ENCODE assay signal across 7 mouse cellular contexts in the genomic region with DNA sequence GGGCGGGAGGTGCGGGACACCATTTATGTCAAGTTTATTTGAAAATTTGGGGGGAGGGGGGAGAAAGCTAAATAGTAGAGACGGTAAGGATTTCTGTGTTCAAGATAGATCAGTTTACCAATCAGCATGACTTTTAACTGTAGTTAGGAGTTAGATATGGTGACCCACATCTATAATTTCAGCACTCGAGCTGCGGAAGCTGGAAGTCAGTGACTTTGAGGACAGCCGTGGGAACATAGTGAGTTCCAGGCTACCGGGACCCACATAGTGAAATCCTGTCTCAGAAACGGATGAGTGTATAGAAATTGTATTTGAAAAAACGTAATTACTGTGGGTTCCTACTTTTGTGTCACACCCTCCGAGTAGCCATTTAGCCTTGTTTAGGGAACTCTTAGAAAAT. TPM values are rescaled to one million over a fixed set of nuclear protein-coding genes. Genes with fewer than 3 reads are reported as not detected.
DNase-seq lines count a peak whose midpoint lies in the region; ATAC-seq and TF ChIP-seq lines count a peak whose summit lies in the region.

No protein-coding gene starts in this region.

- no peak for DNase-seq in lung, postnatal 36 days
- no peak for DNase-seq in limb, embryonic 11.5 days (ENCODE audit: low spot score)
- no peak for DNase-seq in right cerebral cortex, postnatal 36 days (ENCODE audit: low spot score in 2 of 2)
- no peak for DNase-seq in ovary, adult 18-20 months (ENCODE audit: low spot score)

- 3% methylated on average over 10 of the region's 10 CpGs for WGBS in lung, embryonic 15.5 days
- WGBS in limb, embryonic 11.5 days, result 8% methylated on average over 10 of the region's 10 CpGs
- 2% methylated on average over 10 of the region's 10 CpGs for WGBS in small intestine, adult 2 months

- H3K9me3 ChIP-seq in lung, embryonic 15.5 days, result no peaks in the 10 kb centered on the region
- H3K9me3 ChIP-seq in limb, embryonic 11.5 days (ENCODE audit: control insufficient read depth, low read length), result no peaks in the 10 kb centered on the region

- no peak overlapping the region for H3K27ac ChIP-seq in lung, embryonic 15.5 days
- H3K27ac ChIP-seq in embryonic fibroblast, embryonic 13.5 days (ENCODE audit: insufficient read depth, low read length), result peak overlapping the region; percentile 70; the same call in 1 of the 2 replicates
- no peak overlapping the region for H3K27ac ChIP-seq in limb, embryonic 11.5 days (replicated peaks; ENCODE audit: low read depth, low read length)
- peak overlapping the region; percentile 91; the same call in 1 of the 2 replicates for H3K27ac ChIP-seq in small intestine, adult 2 months (ENCODE audit: insufficient read depth, low read depth, low read length)

- TF ChIP-seq POLR2A in embryonic fibroblast, embryonic 13.5 days (IDR thresholded peaks at IDR 0.05; ENCODE audit: low read depth, low read length), result no peak
- TF ChIP-seq POLR2A in small intestine, adult 2 months (IDR thresholded peaks at IDR 0.05; ENCODE audit: low read depth, low read length), result no peak

- ATAC-seq in lung, embryonic 15.5 days (ENCODE audit: borderline replicate concordance, extremely low read depth, low FRiP score, low TSS enrichment), result no peak
- ATAC-seq in limb, embryonic 11.5 days (ENCODE audit: insufficient number of reproducible peaks, low FRiP score, low TSS enrichment, low read depth), result no peak

- H3K4me3 ChIP-seq in lung, embryonic 15.5 days, result peak overlapping the region; percentile 70
- H3K4me3 ChIP-seq in embryonic fibroblast, embryonic 13.5 days (ENCODE audit: insufficient read depth, low read length), result peak overlapping the region; percentile 86
- H3K4me3 ChIP-seq in limb, embryonic 11.5 days (ENCODE audit: low read depth, low read length), result peak overlapping the region; percentile 67
- H3K4me3 ChIP-seq in small intestine, adult 2 months (ENCODE audit: low read depth, low read length), result peak overlapping the region; percentile 99

- H3K4me1 ChIP-seq in lung, embryonic 15.5 days, result peaks cover 8% of the 10 kb centered on the region; the same call in 1 of the 2 replicates
- no peaks in the 10 kb centered on the region for H3K4me1 ChIP-seq in embryonic fibroblast, embryonic 13.5 days (ENCODE audit: control insufficient read depth, insufficient read depth, low read length)
- H3K4me1 ChIP-seq in limb, embryonic 11.5 days (ENCODE audit: control insufficient read depth, insufficient read depth, low read length), result peaks cover 3% of the 10 kb centered on the region; the same call in 1 of the 2 replicates
- H3K4me1 ChIP-seq in small intestine, adult 2 months (ENCODE audit: control insufficient read depth, insufficient read depth, insufficient read length, low read length), result peaks cover 11% of the 10 kb centered on the region; the same call in 1 of the 2 replicates

- no peak for TF ChIP-seq CTCF in embryonic fibroblast, embryonic 13.5 days (IDR thresholded peaks at IDR 0.05; ENCODE audit: borderline replicate concordance, insufficient read depth, low read length)
- TF ChIP-seq CTCF in small intestine, adult 2 months (IDR thresholded peaks at IDR 0.05; ENCODE audit: extremely low read depth, insufficient read length, insufficient replicate concordance, low read depth, low read length), result no peak

- peak overlapping the region; percentile 73 for H3K4me2 ChIP-seq in lung, embryonic 15.5 days
- H3K4me2 ChIP-seq in limb, embryonic 11.5 days (ENCODE audit: low read depth, severe bottlenecking), result peak overlapping the region; percentile 74

- peaks cover 22% of the 10 kb centered on the region for H3K36me3 ChIP-seq in lung, embryonic 15.5 days
- peaks cover 3% of the 10 kb centered on the region; the same call in 1 of the 2 replicates for H3K36me3 ChIP-seq in limb, embryonic 11.5 days (ENCODE audit: control insufficient read depth, insufficient read depth, low read length)
- H3K36me3 ChIP-seq in small intestine, adult 2 months (ENCODE audit: control insufficient read depth, insufficient read depth, low read length), result peaks cover 10% of the 10 kb centered on the region

- H3K27me3 ChIP-seq in lung, embryonic 15.5 days, result no peaks in the 10 kb centered on the region
- H3K27me3 ChIP-seq in limb, embryonic 11.5 days (ENCODE audit: control insufficient read depth, insufficient read depth, low read length), result no peaks in the 10 kb centered on the region
- no peaks in the 10 kb centered on the region for H3K27me3 ChIP-seq in small intestine, adult 2 months (ENCODE audit: control insufficient read depth, insufficient read depth, low read length)

- peak overlapping the region; percentile 60 for H3K9ac ChIP-seq in lung, embryonic 15.5 days
- H3K9ac ChIP-seq in limb, embryonic 11.5 days (ENCODE audit: low read length), result peak overlapping the region; percentile 63

RNA-seq across cellular contexts. Expression of a gene that starts 0.6 kb away (rescaled TPM):
- polyA plus RNA-seq in lung, embryonic 15.5 days (2015; fragmentation: Nextera tagmentation; extraction: Ambion mirVana), result 12.1 and 12.9 TPM in 2 replicates
- 10.3 and 13.3 TPM in 2 replicates for polyA plus RNA-seq in embryonic fibroblast, embryonic 13.5 days (2011; ENCODE audit: insufficient read length, low read depth, missing spikeins)
- 13.6 and 13.8 TPM in 2 replicates for polyA plus RNA-seq in limb, embryonic 11.5 days (2014; fragmentation: Nextera tagmentation; extraction: Ambion mirVana)
- polyA plus RNA-seq in small intestine, adult 2 months (2012; rRNA removed), result 1.0 and 1.8 TPM in 2 replicates

RNA-seq across cellular contexts. Expression of a gene that starts 14.8 kb away (rescaled TPM):
- 5.7 and 6.1 TPM in 2 replicates for polyA plus RNA-seq in lung, embryonic 15.5 days (2015; fragmentation: Nextera tagmentation; extraction: Ambion mirVana)
- 3.7 and 4.4 TPM in 2 replicates for polyA plus RNA-seq in embryonic fibroblast, embryonic 13.5 days (2011; ENCODE audit: insufficient read length, low read depth, missing spikeins)
- polyA plus RNA-seq in limb, embryonic 11.5 days (2014; fragmentation: Nextera tagmentation; extraction: Ambion mirVana), result 8.9 and 9.0 TPM in 2 replicates
- 0.32 and 0.52 TPM in 2 replicates for polyA plus RNA-seq in small intestine, adult 2 months (2012; rRNA removed)

RNA-seq across cellular contexts. Expression of a gene that starts 42.1 kb away (rescaled TPM):
- polyA plus RNA-seq in lung, embryonic 15.5 days (2015; fragmentation: Nextera tagmentation; extraction: Ambion mirVana), result 0.13 and 0.19 TPM in 2 replicates
- not detected in 2 replicates for polyA plus RNA-seq in embryonic fibroblast, embryonic 13.5 days (2011; ENCODE audit: insufficient read length, low read depth, missing spikeins)
- polyA plus RNA-seq in limb, embryonic 11.5 days (2014; fragmentation: Nextera tagmentation; extraction: Ambion mirVana), result not detected in 2 replicates
- polyA plus RNA-seq in small intestine, adult 2 months (2012; rRNA removed), result not detected in 2 replicates

RNA-seq across cellular contexts. Expression of a gene that starts 46.9 kb away (rescaled TPM):
- polyA plus RNA-seq in lung, embryonic 15.5 days (2015; fragmentation: Nextera tagmentation; extraction: Ambion mirVana), result 13.7 and 15.3 TPM in 2 replicates
- 12.0 and 14.3 TPM in 2 replicates for polyA plus RNA-seq in embryonic fibroblast, embryonic 13.5 days (2011; ENCODE audit: insufficient read length, low read depth, missing spikeins)
- polyA plus RNA-seq in limb, embryonic 11.5 days (2014; fragmentation: Nextera tagmentation; extraction: Ambion mirVana), result 17.1 and 19.5 TPM in 2 replicates
- polyA plus RNA-seq in small intestine, adult 2 months (2012; rRNA removed), result 0.43 and 0.86 TPM in 2 replicates

Comparison
In these comparisons a context has a peak if more than half of its experiments do, and no peak if none do; other contexts are left out.
1. H3K27ac ChIP-seq: peak in embryonic fibroblast, embryonic 13.5 days (single experiment) and small intestine, adult 2 months (single experiment); none in lung, embryonic 15.5 days (single experiment) and limb, embryonic 11.5 days (single experiment).
2. Peak in every context shown above with its lines, with median percentiles within 50 percentile points of each other: H3K4me3 ChIP-seq.